Mouse (Mus musculus) small intestine, adult 2 months (tissue): ENCODE measurements around the gene Ankrd61. TPM values are rescaled to one million over a fixed set of nuclear protein-coding genes. Genes with fewer than 3 reads are reported as not detected.

Experiments used
- H3K27ac ChIP-seq: fragments of 200-500 bp; 2 replicates; pipeline ENCODE4 v1.5.1; 2012; ENCODE audit warnings: low read depth, low read length, control low read depth, inconsistent platforms; ENCODE audit not compliant: insufficient read depth
- H3K27me3 ChIP-seq: fragments of 200-500 bp; 2 replicates; pipeline ENCODE4 v1.6.1; 2012; ENCODE audit warnings: mild to moderate bottlenecking, moderate library complexity, low read length, inconsistent platforms; ENCODE audit not compliant: control insufficient read depth, insufficient read depth
- H3K36me3 ChIP-seq: fragments of 200-500 bp; 2 replicates; pipeline ENCODE4 v1.6.1; 2012; ENCODE audit warnings: mild to moderate bottlenecking, low read length, control low read depth, inconsistent platforms; ENCODE audit not compliant: control insufficient read depth, insufficient read depth
- H3K4me1 ChIP-seq: fragments of 200-500 bp; 2 replicates; pipeline ENCODE4 v1.6.1; 2012; ENCODE audit warnings: low read length, inconsistent platforms, mixed read lengths; ENCODE audit not compliant: control insufficient read depth, insufficient read depth, insufficient read length
- H3K4me3 ChIP-seq: fragments of 200-500 bp; 2 replicates; pipeline ENCODE4 v1.5.1; 2012; ENCODE audit warnings: low read depth, mild to moderate bottlenecking, control low read depth, inconsistent platforms, low read length, moderate library complexity
- CTCF ChIP-seq: fragments of 200-500 bp; IDR thresholded peaks from 2 replicates; pipeline ENCODE4 v1.5.1; 2012; ENCODE audit warnings: low read depth, mild to moderate bottlenecking, control low read depth, inconsistent platforms, low read length, moderate library complexity, mixed read lengths; ENCODE audit not compliant: insufficient replicate concordance, insufficient read length; ENCODE audit errors: extremely low read depth
- POLR2A ChIP-seq: fragments of 200-500 bp; IDR thresholded peaks from 2 replicates; pipeline ENCODE4 v1.6.1; 2012; ENCODE audit warnings: low read depth, mild to moderate bottlenecking, control low read depth, inconsistent platforms, low read length, moderate library complexity
- WGBS: fragments of 180-500 bp; shearing (Covaris S2); methylation state at CpG from one replicate; pipeline ENCODE4 v1.1.7; 2018; 5-methylcytosine and 5-hydroxymethylcytosine counted together
- polyA plus RNA-seq: library from polyadenylated mRNA; depleted of rRNA; stranded (reverse); fragments of >200 nt; gene quantifications from 2 replicates; pipeline ENCODE4 v1.2.3, GENCODE M21; 2012

Ankrd61 gene
- polyA plus RNA-seq, 1 experiment: not detected

- Histone ChIP-seq H3K27me3 (no peaks in the 10 kb centered on the region), H3K4me3 (no peak overlapping the region), H3K36me3 (peaks cover 20% of the 10 kb centered on the region), H3K27ac (no peak overlapping the region), H3K4me1 (peaks cover 3% of the 10 kb centered on the region; the same call in 1 of the 2 replicates)
- WGBS: 86% methylated on average over 9 of the region's 9 CpGs
- TF ChIP-seq CTCF: no peak
- no peak for TF ChIP-seq POLR2A
Observed at GRCm38 (mm10) chr5:143916221-143916620, 18.7 kb upstream of the Ankrd61 start.

- peaks cover 6% of the 10 kb centered on the region; the same call in 1 of the 2 replicates for H3K4me1 ChIP-seq
- peak within 1 kb of the TSS; percentile 84 for H3K4me3 ChIP-seq
- no peaks in the 10 kb centered on the region for H3K27me3 ChIP-seq
- no peak for TF ChIP-seq CTCF
- peak; percentile 57; the same call in 1 of the 2 replicates for TF ChIP-seq POLR2A
- peak within 1 kb of the TSS; percentile 66 for H3K27ac ChIP-seq
- peaks cover 13% of the 10 kb centered on the region for H3K36me3 ChIP-seq
- WGBS: under 1% methylated on average over 70 of the region's 70 CpGs
Observed at GRCm38 (mm10) chr5:143909417-143910400, 12.2 kb upstream of the Ankrd61 start, which contains the start of the genes Aimp2 and Pms2. Aimp2 (minus strand) TSS chr5:143909847. Pms2 (plus strand) TSS chr5:143909964.

GRCm38 (mm10) chr5:143908926-143909325, 11.4 kb upstream of the Ankrd61 start:
- TF ChIP-seq POLR2A (no peak), CTCF (no peak)
- peak overlapping the region; percentile 69 for H3K4me3 ChIP-seq
- H3K4me1 ChIP-seq: peaks cover 6% of the 10 kb centered on the region; the same call in 1 of the 2 replicates
- under 1% methylated on average over 9 of the region's 9 CpGs for WGBS
- peaks cover 15% of the 10 kb centered on the region for H3K36me3 ChIP-seq
- H3K27ac ChIP-seq: peak overlapping the region; percentile 66
- no peaks in the 10 kb centered on the region for H3K27me3 ChIP-seq

- WGBS: 84% methylated on average over 8 of the region's 8 CpGs
- no peak overlapping the region for H3K27ac ChIP-seq
- no peak overlapping the region for H3K4me3 ChIP-seq
- no peaks in the 10 kb centered on the region for H3K27me3 ChIP-seq
- peaks cover 37% of the 10 kb centered on the region for H3K36me3 ChIP-seq
- TF ChIP-seq POLR2A (no peak), CTCF (no peak)
- peaks cover 6% of the 10 kb centered on the region; the same call in 1 of the 2 replicates for H3K4me1 ChIP-seq
Observed at GRCm38 (mm10) chr5:143906429-143906828, 8.9 kb upstream of the Ankrd61 start.

GRCm38 (mm10) chr5:143903813-143904212, 6.3 kb upstream of the Ankrd61 start:
- peaks cover 6% of the 10 kb centered on the region; the same call in 1 of the 2 replicates for H3K4me1 ChIP-seq
- H3K4me3 ChIP-seq: no peak overlapping the region
- no peaks in the 10 kb centered on the region for H3K27me3 ChIP-seq
- H3K27ac ChIP-seq: no peak overlapping the region
- WGBS: 72% methylated on average over 4 of the region's 4 CpGs
- H3K36me3 ChIP-seq: peaks cover 56% of the 10 kb centered on the region
- no peak for TF ChIP-seq POLR2A
- no peak for TF ChIP-seq CTCF

- 78% methylated on average over 3 of the region's 3 CpGs for WGBS
- no peak overlapping the region for H3K4me3 ChIP-seq
- peaks cover 70% of the 10 kb centered on the region for H3K36me3 ChIP-seq
- no peaks in the 10 kb centered on the region for H3K27me3 ChIP-seq
- H3K4me1 ChIP-seq: no peaks in the 10 kb centered on the region
- H3K27ac ChIP-seq: no peak overlapping the region
- no peak for TF ChIP-seq CTCF
- no peak for TF ChIP-seq POLR2A
Observed at GRCm38 (mm10) chr5:143902111-143902510, 4.6 kb upstream of the Ankrd61 start.

- TF ChIP-seq CTCF (no peak), POLR2A (no peak)
- Histone ChIP-seq H3K4me1 (peaks cover 9% of the 10 kb centered on the region), H3K27ac (no peak overlapping the region), H3K27me3 (no peaks in the 10 kb centered on the region), H3K4me3 (no peak overlapping the region), H3K36me3 (peaks cover 48% of the 10 kb centered on the region)
- 62% methylated on average over 5 of the region's 5 CpGs for WGBS
Observed at GRCm38 (mm10) chr5:143893396-143893795, 4.1 kb downstream of the Ankrd61 start.
